Mouse (Mus musculus) adrenal gland, adult (tissue): ENCODE data around the gene Spin1.
A peak's percentile ranks its signal among the peaks of the same experiment; 100 is the strongest.

Source experiments
- DNase-seq, 2 experiments: peaks; one replicate each; pipeline ENCODE4 v3.0.0; 2022 to 2023; ENCODE audit warnings: low spot score in 1 of 2; ENCODE audit not compliant: inconsistent age in 2 of 2

The Spin1 gene

GRCm38 (mm10) chr13:51131179-51131578 lies 30.5 kb downstream of the Spin1 start:
- no peak for DNase-seq

- no peak for DNase-seq
Observed at GRCm38 (mm10) chr13:51136315-51136714, 35.6 kb downstream of the Spin1 start.

- peak; percentile 77 to 85 for DNase-seq
Observed at GRCm38 (mm10) chr13:51136996-51137701, 36.5 kb downstream of the Spin1 start.

- DNase-seq, result no peak
Observed at GRCm38 (mm10) chr13:51137702-51138031, 37.0 kb downstream of the Spin1 start.

GRCm38 (mm10) chr13:51147106-51147505 lies 46.4 kb downstream of the Spin1 start:
- DNase-seq, result no peak

GRCm38 (mm10) chr13:51152966-51153669 lies 52.4 kb downstream of the Spin1 start:
- peak in 1 of 2 experiments; percentile 43 for DNase-seq

GRCm38 (mm10) chr13:51153670-51154030 lies 53.0 kb downstream of the Spin1 start:
- peak; percentile 38 to 69 for DNase-seq

- peak; percentile 63 to 86 for DNase-seq
Observed at GRCm38 (mm10) chr13:51155178-51156013, 54.7 kb downstream of the Spin1 start.

- DNase-seq, result peak in 1 of 2 experiments; percentile 54
Observed at GRCm38 (mm10) chr13:51156014-51156386, 55.3 kb downstream of the Spin1 start.

GRCm38 (mm10) chr13:51157291-51157690 lies 56.6 kb downstream of the Spin1 start:
- DNase-seq, result no peak

GRCm38 (mm10) chr13:51161672-51162071 lies 61.0 kb downstream of the Spin1 start:
- DNase-seq, result no peak

- no peak for DNase-seq
Observed at GRCm38 (mm10) chr13:51162246-51162645, 61.6 kb downstream of the Spin1 start.

GRCm38 (mm10) chr13:51166711-51167110 lies 66.0 kb downstream of the Spin1 start:
- DNase-seq, result no peak

GRCm38 (mm10) chr13:51170215-51170614 lies 69.5 kb downstream of the Spin1 start:
- no peak for DNase-seq

GRCm38 (mm10) chr13:51170691-51171680 lies 70.3 kb downstream of the Spin1 start, which contains the start of gene Nxnl2:
Gene Nxnl2 (plus strand): TSS chr13:51171022.
- DNase-seq, result peak; percentile 64 to 79

- DNase-seq, result no peak
Observed at GRCm38 (mm10) chr13:51172601-51173000, 71.9 kb downstream of the Spin1 start.

GRCm38 (mm10) chr13:51178932-51179331 lies 78.3 kb downstream of the Spin1 start:
- DNase-seq, result no peak

- no peak for DNase-seq
Observed at GRCm38 (mm10) chr13:51179362-51179761, 78.7 kb downstream of the Spin1 start.

GRCm38 (mm10) chr13:51182236-51182635 lies 81.6 kb downstream of the Spin1 start:
- DNase-seq, result no peak

- DNase-seq, result no peak
Observed at GRCm38 (mm10) chr13:51184896-51185295, 84.2 kb downstream of the Spin1 start.

GRCm38 (mm10) chr13:51190336-51190735 lies 89.7 kb downstream of the Spin1 start:
- no peak for DNase-seq
